Mouse (Mus musculus): ENCODE measurements around the gene Utp15.

DNA sequence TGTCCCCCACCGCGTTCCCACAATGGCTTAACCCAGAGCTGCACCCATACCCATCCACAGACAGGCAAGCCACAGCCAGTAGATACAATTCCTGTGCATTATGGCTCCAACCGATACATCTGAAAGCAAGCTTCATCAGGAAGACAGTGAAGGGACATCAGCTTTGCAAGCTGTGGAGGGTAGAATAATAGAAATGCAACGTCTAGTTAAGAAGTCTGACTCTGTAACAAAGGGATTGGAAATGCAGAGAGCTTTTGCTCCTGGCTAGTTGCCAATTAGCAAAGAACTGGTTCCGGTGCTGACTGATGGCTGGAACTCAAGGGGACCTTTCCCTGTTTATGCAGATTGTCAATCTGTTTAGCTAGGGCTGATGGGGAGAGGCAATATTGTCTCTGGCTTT lies 43.6 kb upstream of the Utp15 start:
- TF ChIP-seq POLR2A (IDR thresholded peaks at IDR 0.05; ENCODE audit: borderline replicate concordance, extremely low read depth, insufficient read depth, insufficient read length, poor library complexity, severe bottlenecking) = no peak
- TF ChIP-seq CTCF (IDR thresholded peaks at IDR 0.05; ENCODE audit: borderline replicate concordance, extremely low read depth, insufficient read depth, insufficient read length) = no peak
